Mouse (Mus musculus) frontal cortex, postnatal 14 days (tissue): ENCODE data around the gene Dkk3.
"Not testable (repeated sequence)": the region's sequence is repeated elsewhere in the genome, so short reads cannot be mapped to it uniquely, and the experiment has no call there.

Experiments used
- DNase-seq, 2 experiments: peaks; one replicate each; pipeline ENCODE4 v3.0.0; 2022; ENCODE audit warnings: low spot score in 2 of 2

Gene Dkk3

DNA sequence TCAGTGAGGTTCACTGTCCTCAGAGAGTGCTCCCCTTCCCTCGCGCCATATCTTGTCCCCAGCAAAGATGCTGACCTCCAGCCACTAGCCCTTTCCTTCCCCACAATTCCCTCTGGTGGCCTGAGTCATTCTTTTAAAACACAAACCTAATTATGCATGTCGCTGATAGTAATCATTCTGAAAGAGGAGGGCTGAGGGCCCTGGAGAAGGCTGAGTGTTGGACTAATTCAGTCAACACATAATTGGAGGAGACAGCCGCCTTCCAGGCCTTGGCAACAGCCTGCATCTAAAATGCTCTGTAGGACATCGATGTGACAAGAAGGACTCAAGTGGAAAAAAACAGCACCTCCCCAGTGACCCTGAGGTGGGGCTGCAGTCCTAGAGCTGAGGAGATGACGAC lies 29.0 kb downstream of the Dkk3 start:
- no peak for DNase-seq

DNA sequence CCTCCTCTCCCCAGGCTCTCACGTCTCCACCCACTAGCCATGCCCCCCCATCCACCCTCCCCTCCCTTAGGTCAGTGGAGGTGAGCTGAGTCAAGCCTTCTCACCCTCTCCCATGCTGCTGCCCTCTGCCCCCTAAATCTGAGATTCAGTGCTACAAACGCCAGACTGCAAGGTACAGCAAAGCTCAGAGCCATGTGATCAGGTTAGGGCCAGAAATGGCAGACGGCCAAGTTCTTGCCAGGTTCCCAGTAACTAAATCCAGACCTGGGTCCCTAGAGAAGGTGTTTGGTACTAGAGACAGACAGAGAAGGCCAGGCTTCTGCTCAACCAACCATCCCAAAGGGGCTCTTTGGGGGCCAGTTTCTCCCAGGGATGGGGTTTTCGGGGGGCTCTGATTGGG lies 30.0 kb downstream of the Dkk3 start:
- DNase-seq, result no peak

DNA sequence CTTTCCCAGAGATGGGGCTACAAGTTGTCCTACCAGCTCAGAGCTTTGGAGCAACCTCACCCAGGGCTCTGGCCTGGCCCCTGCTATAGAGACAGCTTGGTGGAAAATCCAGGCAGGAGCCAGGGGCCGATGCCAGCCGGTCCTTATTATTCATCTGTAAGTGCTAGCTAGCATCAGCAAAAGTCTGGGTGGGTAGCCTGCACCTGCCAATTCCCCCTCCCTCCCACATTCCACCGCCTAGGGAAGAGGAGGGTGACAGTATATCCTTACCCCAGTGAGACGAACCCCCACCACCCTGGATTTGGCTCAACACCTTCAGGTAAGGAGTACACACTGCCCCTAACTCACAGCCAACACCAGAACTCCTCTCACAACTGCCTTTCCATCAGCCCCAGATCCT lies 30.9 kb downstream of the Dkk3 start:
- DNase-seq, result no peak

DNA sequence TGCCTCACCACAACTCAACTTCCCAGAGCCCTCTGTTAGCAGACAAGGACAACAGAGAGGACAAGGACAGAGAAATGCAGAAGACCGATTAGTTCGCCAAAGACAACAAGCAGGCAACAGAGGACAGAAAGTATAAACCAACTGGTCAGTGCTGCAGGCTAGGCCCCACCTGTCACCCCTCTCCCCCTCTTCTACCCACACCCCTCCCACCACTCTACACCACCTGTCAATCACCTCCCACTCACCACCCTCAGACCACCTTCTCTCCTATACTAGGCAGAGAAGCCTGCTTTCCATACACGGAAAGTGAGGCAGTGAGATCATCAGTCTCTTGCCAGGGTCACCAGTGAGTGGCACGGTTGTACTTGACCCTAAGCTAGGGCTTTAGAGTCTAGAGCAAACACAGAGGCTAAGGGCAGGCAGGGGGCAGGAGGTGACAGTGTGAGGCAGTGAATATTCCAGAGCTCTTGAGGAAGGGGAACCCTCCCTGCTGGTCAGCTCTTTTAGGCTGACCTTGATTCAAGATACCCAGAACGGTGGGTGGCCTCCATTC lies 31.7 kb downstream of the Dkk3 start:
- no peak for DNase-seq

DNA sequence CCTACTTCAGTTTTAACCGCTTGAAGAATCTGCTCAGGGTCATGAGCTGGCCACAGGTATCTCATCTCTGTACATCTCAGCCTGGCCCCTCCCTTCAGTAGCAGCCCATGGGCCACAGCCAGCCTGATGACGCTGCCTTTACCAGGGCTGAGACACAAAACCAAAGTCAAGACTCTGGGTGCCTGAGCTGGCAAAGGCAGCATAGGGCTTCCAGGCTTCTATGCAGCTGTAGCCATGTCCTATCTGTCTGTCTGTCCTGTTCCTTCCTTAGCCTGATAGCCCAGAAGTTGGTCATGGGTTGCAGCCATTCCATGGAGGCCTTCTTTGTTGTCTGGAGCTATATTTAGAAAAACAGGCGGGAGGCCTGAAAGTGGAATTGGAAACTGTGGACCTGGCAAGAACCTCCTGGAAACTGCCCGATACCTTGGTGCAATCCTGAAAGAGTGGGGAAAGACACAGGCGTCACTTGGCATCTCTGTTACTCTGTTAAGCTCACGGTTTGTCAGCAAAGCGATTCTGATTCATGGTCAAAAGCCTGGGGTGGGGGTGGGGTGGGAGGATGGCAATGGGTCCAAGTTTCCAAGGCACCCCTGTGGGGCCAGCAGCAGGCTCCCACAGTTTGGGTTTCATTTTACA lies 33.1 kb downstream of the Dkk3 start:
- no peak for DNase-seq

DNA sequence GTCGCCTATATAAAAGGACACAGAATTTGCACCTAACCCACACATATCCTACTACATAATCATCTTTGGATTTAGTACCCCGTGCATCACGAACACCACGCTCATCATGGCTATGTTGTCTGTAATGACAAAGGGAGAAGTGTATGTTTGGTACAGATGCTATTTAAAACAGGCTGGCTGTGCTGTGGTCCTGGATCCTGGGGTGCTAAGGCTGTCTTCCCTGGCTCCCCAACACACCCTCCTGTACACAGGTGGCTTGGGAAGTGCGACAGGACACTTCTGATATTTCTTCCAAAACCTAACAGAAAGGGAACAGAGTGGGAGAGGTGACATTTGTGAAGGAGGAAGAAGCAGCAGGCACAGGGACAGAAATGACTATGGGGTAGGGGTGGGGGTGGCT lies 35.2 kb downstream of the Dkk3 start:
- no peak for DNase-seq

DNA sequence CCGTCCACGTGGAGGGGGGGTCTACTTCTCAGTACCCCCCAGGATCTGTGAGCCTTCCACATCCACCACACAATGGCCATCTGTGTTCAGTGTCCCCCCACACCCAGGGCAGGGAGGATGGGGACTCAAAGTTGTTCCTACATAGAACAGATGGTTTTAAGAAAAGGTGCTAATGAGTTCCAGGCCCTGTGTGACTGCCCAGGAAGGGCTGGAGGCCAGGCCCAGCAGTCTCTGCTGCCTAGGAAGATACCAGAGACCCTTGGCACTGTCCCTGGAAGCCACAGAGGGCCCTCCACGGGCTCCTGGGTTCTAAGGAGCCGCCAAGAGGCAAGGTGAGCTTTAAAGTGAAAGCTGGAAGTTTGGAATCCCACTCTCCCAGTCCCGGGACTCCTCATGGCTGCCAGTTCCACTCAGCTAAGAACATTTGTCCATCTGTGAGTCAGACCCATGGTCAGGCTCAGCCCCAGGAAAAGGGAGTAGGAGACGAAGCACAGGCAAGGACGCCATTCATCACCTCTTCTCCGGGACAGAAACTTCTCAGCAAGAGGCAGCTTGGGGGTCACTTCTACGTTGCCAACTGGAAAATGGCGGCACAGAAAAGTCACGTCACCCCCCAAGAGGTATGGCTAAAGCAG lies 36.9 kb downstream of the Dkk3 start:
- no peak for DNase-seq

DNA sequence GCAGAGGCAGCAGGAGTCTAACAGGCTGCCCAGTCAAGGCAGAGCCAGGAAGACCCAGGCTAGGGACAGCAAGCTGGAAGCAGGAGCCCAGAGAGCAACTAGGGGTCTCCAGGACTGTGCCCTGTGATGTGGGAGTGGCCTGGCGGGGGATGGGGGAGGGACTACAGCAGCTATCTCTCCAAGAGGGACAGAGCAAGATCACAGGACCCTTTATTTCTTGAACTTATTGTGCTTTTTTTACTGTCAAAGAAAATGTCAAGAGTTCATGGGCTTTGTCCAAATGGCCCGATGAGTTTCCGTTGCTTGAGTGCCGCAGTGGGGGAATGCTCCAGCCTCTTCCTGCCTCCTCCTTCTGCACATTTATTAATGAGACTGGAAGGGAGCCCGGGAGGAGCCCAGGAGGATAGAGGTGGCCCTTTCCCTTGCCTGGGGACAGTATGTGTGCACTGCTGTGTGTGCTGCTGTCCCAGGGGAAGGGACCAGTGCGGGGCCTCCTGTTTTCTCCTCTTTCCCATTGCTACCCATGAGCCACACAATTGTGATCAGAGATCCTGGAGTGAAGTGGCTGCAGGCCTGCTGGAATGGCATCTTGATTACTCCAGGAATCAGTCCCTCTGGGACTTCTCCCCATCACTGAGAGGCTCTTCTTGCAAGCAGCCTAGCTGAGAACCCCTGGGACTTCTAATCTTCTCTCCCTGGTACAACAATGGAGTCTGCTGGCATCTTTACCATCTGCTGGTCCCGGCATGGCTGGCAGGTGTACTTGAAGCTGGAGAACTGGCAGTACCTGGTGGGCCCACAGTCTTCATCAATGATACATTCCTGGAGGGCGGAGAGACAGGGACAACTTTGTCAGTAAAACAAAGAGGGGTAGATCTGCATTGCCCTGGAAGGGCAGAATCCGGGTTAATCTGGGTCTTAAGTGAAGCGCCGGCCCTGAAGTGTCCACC lies 37.7 kb downstream of the Dkk3 start:
- DNase-seq, result no peak

DNA sequence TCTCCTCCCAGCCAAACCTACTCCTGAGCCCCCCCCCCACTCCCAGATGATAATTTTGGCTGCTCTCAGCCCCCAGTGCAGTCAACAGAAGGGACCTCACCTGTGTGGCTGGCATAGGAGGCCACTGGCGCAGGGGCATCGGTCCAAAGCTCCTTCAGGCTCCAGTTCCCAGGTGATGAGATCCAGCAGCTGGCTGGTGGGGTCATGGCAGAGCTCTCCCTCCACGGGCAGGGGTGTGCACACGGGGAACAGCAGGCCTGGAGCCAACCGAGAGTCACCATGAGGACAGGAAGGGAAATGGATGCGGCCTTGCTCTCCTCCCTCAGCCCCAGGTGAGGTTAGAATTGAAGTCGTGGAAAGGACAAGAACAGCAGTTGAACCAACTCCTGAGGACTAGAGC lies 39.6 kb downstream of the Dkk3 start:
- DNase-seq, result no peak

DNA sequence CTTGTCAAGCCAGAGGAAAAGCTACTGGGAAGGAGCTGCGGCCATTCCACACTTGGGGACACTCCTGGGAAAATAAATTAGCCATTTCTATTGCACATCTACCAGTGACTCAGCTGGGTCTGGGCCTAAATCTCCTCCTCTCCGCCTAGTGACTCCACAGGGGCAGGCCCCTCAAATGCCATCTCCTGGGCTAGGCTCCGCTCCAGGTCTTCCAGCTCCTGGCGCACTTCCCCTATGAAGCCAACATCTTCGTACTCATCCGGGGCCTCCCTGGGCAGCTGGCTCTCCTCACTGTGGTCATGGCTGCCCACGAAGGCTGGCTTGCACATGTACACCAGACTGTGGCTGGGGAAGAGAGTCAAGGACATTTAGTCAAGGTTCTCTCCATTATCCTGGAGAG lies 40.8 kb downstream of the Dkk3 start:
- DNase-seq, result no peak

DNA sequence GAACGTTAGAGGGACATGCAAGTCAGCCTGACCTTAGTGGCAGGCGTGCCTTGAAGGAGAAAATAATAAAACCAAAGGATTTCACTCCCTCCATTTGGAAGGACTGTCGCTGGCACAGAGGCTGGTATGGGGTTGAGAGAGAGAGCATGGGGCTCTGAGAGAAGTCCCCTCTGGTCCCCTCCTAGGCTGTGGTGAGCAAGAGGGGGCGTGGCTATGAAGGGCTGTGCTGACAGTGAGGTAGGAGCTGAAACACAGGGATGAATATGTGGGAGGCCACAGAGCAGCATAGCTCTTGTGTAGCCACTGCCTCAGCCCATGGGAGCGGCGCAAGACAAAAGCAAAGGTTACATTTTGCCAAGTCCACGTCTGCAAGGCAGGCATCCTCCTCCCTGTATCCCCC lies 41.4 kb downstream of the Dkk3 start:
- no peak for DNase-seq

DNA sequence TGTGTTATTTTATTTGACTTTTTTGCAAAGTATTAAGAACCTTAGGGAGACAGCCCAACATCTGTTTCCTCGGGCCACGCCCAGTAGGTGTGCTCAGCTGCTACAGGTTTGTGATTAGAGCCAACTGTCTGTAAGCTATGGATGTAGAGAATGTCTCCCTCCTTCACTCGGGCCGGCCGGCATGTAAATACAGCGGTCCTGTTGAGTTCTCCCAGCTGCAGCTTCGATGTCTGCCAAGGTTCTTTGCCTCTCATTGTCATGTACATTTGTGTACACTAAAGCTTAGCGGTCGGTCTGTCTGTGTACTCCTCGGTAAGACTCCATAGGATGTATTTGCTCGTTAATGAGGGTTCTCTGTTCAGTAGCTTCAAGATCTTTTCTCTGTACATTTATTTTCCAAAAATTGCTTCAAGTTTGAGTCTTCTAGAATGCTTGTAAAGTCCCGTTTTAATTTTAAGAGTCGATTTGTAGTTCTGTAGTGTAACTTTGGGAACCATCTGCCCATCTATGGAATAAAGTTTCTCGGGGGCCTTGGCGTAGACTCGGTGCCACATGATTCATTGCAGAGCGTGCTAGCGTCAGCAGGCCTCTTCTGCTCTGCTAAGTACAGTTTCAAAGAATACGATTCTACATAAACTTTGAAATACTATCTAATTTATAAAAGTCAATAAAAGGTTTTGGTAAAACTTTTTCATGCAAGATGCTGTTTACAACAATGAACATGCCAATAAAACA lies 48.1 kb downstream of the Dkk3 start:
- no peak for DNase-seq

DNA sequence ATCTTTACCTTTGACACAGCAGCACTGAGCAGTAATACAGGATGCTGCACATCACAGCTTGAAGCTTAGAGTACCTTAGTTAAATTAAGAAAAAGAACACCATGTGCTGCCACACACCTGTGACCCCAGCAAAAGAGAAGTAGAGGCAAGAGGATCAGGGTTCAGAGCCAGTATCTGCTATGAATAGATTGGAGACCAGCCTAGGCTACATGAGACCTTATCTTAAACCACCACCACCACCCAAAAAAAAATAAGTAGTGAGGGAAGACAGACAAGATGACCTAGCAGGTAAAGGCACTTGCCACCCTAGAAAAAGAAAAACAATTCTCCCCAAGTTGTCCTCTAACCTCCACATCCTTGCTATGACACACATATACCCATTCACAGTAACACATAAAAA lies 50.1 kb downstream of the Dkk3 start:
- DNase-seq, result no peak

DNA sequence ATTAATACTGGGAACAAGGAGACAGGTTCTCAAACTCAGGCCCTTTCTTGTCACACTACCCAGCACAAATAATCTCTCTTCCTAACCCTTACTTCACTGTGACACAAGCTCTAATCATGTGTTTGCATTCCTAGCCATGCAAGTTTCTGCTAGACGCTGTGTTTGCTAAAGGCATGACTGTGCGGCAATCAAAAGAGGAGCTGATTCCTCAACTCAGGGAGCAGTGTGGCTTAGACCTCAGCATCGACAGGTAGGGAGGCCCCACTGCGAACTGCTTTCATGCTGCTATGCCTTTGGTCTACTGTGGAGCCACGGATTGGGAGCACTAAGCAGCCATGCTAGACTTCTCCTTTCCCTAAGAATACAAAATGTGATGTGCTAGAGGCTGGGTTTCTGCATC lies 55.0 kb downstream of the Dkk3 start:
- no peak for DNase-seq

DNA sequence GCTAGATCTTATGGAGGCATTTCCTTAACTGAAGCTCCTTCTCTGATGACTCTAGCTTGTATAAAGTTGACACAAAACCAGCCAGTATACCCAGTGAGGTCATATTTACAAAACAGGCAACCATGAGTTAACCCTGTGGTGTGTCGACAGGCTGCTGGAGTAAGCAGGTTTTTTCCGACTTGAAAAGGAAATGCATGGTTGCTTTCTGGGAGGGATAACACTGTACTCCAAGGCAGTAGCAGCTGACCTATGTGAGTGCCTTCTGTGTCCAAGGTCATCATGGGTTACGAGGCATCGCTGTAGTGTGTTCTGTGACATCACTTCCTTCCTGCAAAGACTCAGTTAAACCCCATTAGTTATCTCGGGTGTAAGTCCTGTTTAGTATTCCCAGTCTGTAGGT lies 55.9 kb downstream of the Dkk3 start:
- no peak for DNase-seq

DNA sequence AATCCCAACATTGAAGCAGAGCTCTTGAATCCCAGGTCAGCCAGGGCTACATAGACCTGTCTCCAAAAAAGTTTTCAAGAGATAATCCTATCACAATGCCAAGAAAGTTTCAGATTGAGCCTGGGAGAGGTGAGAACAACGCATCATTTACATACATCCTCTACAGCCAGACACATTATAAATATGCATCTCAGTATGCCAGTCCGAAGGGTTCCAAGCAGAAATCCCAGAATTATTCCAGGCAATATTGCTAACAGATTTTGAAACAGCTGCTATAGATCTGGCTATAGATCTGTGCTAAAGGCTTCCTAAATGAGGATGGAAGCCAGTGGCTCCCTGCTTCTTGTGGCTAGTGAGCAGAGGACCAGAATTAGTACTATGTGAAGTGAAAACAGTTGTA lies 58.0 kb downstream of the Dkk3 start:
- DNase-seq, result no peak

DNA sequence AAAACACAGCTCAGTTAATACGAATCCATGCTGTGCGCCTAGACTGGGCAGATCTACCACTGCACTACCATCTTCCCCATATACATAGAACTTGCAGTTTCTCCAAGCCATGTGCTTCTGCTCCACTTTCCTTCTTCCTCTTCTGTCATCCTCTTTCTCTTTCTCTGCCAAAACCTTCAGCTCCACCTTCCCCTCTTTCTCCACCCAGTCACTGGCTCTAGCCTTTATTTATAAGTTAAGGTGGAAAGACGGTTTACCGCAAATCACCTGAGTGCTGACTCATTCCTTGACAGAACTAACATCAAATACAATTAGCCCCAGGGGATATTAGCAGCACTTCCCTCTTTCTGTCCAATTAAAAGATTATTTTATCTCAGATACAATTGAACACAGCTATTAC lies 63.9 kb downstream of the Dkk3 start:
- DNase-seq, result not testable (repeated sequence)

DNA sequence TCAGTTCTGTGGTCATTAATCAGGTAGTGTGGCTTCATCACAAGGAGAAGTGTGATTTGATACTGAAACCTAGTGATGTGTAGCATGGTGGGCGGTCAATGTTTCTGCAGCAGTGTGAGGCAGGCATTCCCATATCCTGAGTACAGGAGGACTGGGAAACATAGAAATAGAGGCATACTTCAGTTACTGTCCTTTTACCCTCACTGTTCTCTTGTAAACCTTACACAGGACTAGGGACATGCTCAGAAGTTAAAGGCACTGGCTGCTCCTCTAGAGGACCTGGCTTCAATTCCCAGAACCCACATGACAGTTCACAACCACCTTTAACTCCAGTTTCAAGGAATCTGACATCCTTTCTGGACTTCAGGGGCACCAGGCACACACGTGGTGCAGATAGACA lies 72.7 kb downstream of the Dkk3 start:
- DNase-seq, result no peak

DNA sequence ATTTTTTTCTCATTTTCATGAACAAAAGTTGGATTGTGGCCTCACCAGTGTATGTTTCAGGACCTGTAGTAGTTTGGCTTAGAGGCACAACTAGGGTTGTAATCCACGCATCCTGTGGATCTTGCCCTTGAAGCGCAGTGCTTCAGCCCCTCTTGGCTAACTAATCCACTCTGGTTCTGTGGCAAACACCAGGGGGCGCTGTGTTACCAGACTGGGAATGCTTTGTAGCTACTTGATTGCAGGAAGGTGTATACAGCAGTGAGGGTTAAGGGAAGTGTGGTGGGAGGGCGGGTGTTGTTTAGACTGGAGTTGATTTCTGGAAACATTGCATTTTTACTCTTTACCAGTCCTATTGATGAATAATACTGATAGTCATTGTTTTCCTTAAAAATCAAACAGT lies 73.8 kb downstream of the Dkk3 start:
- DNase-seq, result peak; percentile 42 to 82

DNA sequence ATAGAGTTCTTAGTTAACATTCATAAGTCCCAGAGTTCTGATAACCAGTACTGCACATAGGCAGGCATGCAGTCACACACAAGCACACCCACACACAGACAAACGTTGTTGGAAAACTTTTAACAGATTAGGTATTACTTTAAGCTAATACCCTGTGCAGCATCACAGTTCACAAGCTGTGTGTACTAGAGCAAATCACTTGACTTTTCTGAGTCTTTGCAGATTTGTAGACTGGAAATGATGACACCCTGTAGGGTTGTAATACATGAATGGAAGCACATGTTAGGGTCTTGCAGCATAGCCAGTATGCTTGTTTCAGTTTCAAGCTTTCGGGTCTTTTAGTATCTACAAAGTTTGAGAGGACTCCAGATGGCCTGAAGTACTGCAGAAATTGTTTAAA lies 74.6 kb downstream of the Dkk3 start:
- no peak for DNase-seq

DNA sequence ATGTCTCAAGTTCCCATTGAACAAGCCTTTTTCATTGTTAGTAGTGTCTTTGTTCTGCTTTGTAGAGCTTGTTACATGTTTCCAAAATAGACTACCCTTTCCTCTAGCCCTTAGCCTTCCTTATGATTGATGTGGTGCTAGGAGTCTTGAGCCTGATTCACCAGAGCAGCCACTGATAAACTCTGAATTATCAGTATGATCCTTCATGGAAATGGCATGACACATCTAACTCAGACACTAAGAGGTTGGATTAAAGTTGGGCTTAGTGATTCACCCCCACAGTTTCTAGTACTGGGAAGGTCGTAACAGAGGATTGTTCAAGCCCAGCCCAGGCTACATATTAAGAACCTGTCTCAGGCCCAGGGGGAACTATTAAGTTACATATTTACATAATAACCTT lies 76.2 kb downstream of the Dkk3 start:
- DNase-seq, result no peak

DNA sequence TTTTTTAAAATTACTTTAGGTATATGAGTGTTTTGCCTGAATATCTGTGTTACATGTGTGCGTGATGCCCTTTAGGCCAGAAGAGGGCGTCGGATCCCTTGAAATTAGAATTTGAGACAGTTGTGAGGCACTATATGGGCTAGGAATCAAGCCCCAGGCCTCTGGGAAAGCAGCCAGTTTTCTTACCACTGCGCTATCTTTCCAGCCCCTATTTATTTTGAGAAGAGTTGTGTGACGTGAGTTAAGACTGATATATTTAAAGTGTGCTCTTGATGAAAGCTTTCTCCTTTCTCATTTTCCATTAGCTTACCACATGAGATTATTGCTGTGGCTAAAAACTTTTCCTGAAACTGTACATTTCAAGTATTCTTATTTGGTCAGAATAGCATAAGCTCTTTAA lies 84.0 kb downstream of the Dkk3 start:
- no peak for DNase-seq
